Mouse (Mus musculus): ENCODE data around the gene Serpinb3b.
"Not testable (repeated sequence)": the region's sequence is repeated elsewhere in the genome, so short reads cannot be mapped to it uniquely, and the experiment has no call there.

The Serpinb3b gene

DNA sequence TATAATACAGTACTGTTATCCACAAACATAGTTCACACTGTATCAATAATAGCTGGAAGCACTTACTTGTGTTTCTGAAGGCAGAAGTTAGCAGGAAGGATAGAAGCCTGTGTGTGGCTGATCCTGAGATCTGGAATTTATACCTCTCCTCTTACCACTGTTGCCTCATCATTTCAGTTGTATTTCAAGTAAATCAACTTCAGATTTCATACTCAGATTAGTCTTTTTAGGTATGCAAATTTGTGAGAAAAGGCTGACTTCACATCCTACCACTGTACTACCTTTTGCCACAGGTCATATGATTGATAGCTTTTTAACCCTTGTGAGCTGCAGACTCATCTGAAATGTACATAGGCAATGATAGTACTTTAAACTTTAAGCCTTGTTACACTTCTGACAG lies at the start of gene Serpinb3b, which contains the start of gene Serpinb3c:
TSS of gene Serpinb3b (minus strand) at position 101 of the 400 bp plus-strand sequence.
TSS of gene Serpinb3c (minus strand) at position 111 of the 400 bp plus-strand sequence.
- not testable (repeated sequence) for DNase-seq

DNA sequence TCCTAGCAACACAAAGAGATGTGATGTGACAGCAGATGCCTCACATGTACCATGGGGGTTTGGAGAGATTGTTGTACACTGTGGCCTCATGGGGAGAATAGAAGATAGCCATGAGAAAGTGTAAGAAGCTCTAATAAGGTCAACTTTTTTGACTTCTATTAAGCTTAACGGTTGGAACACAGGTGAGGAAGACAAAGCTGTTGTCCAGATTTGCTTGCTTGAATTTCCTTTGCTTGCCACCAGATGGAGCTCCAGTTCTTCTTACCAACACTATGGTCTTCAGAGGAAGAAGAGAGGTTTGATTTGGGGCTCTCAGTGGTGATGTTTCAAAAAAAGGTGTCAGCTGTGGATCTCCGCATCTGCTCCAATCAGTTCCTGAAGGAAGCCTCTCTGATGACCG lies 35.0 kb downstream of the Serpinb3b start:
- DNase-seq, result peak; percentile 22

DNA sequence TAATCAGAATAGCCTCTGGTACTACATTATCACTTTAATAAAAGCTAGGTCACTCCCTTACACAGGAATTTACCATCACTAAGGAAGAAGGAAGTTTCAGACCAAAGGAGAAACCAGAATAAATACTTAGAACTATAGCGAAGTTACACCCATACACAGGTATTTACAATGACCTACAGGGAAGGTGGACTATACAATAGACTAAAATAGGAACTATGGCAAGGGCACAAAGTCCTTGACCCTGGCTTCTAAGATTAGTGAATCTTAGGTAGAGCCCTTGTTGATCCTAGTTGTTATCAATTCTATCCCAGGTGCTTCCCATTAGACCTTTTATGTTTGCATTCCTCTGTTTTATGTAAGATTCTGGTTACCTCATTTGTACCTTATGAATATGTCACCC lies 60.9 kb downstream of the Serpinb3b start:
- not testable (repeated sequence) for DNase-seq

DNA sequence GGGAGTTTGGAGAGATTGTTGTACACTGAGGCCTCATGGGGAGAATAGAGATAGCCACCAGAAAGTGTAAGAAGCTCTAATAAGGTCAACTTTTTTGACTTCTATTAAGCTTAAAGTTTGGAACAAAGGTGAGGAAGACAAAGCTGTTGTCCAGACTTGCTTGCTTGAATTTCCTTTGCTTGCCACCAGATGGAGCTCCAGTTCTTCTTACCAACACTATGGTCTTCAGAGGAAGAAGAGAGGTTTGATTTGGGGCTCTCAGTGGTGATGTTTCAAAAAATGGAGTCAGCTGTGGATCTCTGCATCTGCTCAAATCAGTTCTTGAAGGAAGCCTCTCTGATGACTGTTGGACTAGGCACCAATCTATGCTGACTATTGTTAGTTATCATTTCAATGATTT lies 150.7 kb downstream of the Serpinb3b start:
- DNase-seq, result peak; percentile 18

Data from cerebellum, adult 9-10 months (tissue).